Comparison of ENCODE assay signal across 8 mouse cellular contexts in genomic region chr1:39902704-39903151, GRCm38 (mm10). TPM values are rescaled to one million over a fixed set of nuclear protein-coding genes. Genes with fewer than 3 reads are reported as not detected.
DNase-seq lines count a peak whose midpoint lies in the region; TF ChIP-seq lines count a peak whose summit lies in the region.

No protein-coding gene starts in this region.

- peak; percentile 23 for DNase-seq in kidney, adult 2 months
- DNase-seq in kidney, postnatal 25 days, result no peak
- DNase-seq in Muller cell, postnatal 12 days (ENCODE audit: inconsistent ontology term), result peak; percentile 88
- peak; percentile 39 for DNase-seq in embryo, embryonic 9.5 days (ENCODE audit: extremely low spot score)
- peak; percentile 74 to 78 for DNase-seq in heart, adult 9 months (ENCODE audit: low spot score in 2 of 2)
- DNase-seq in layer of hippocampus, postnatal 36 days, result peak; percentile 59 to 63
- DNase-seq in testis, postnatal 10 days (ENCODE audit: low spot score), result peak; percentile 58

- WGBS in kidney, adult 2 months, result 40% methylated on average over 3 of the region's 3 CpGs
- WGBS in macrophage (ENCODE audit: missing documents), result 25% methylated on average over 3 of the region's 3 CpGs

- H3K4me3 ChIP-seq in kidney, adult 2 months (ENCODE audit: insufficient read depth, low read depth, low read length), result no peak overlapping the region
- peak overlapping the region; percentile 68 for H3K4me3 ChIP-seq in macrophage (ENCODE audit: inconsistent target)

- peaks cover 65% of the 10 kb centered on the region for H3K79me2 ChIP-seq in macrophage (ENCODE audit: inconsistent target)

- no peak for TF ChIP-seq POLR2A in kidney, adult 2 months (IDR thresholded peaks at IDR 0.05; ENCODE audit: low read depth, low read length)

- no peak for TF ChIP-seq CTCF in kidney, adult 2 months (conservative IDR thresholded peaks at IDR 0.05; ENCODE audit: insufficient read depth, insufficient read length, low read depth, low read length)

- no peaks in the 10 kb centered on the region for H3K4me1 ChIP-seq in kidney, adult 2 months (ENCODE audit: control insufficient read depth, insufficient read depth, low read length)

- H3K27ac ChIP-seq in kidney, adult 2 months (ENCODE audit: insufficient read depth, low read depth, low read length), result no peak overlapping the region; the same call in 1 of the 2 replicates
- H3K27ac ChIP-seq in macrophage, result peak overlapping the region; percentile 68

- H3K27me3 ChIP-seq in kidney, adult 2 months (replicated peaks; ENCODE audit: control insufficient read depth, insufficient read depth, low read length), result no peaks in the 10 kb centered on the region

- H3K36me3 ChIP-seq in kidney, adult 2 months (ENCODE audit: control insufficient read depth, insufficient read depth, low read length), result no peaks in the 10 kb centered on the region
- H3K36me3 ChIP-seq in macrophage (ENCODE audit: inconsistent target), result no peaks in the 10 kb centered on the region

RNA-seq across cellular contexts. Expression of gene Map4k4, which starts 2.0 kb away (rescaled TPM):
- 28.3 and 29.2 TPM in 2 replicates for polyA plus RNA-seq in kidney, adult 2 months (2012; rRNA removed)
- total RNA-seq in layer of hippocampus, postnatal 36 days (2021), result 100 to 1,000 TPM; 146 to 166 TPM
- total RNA-seq in macrophage (2018; cell fraction: chromatin; rRNA removed), result 1,000 to 10,000 TPM in 2 of 26 experiments, 100 to 1,000 TPM in 24; 232 to 1,873 (median 398) TPM
- total RNA-seq in macrophage (2018; cell fraction: cytosol; rRNA removed), result 100 to 1,000 TPM in 2 of 26 experiments, 10 to 100 TPM in 24; 34.4 to 158 (median 66.4) TPM
- 100 to 1,000 TPM in 23 of 26 experiments, 10 to 100 TPM in 3; 92.2 to 545 (median 174) TPM for total RNA-seq in macrophage (2018; cell fraction: nucleus; rRNA removed)
- 61.9 to 94.1 TPM (median 66.0 TPM) in 3 replicates for polyA plus RNA-seq in macrophage (2018)

Comparison
In these comparisons a context has a peak if more than half of its experiments do, and no peak if none do; other contexts are left out.
1. DNase-seq: peak in kidney, adult 2 months (single experiment), Muller cell, postnatal 12 days (single experiment), embryo, embryonic 9.5 days (single experiment), heart, adult 9 months (2 of 2), layer of hippocampus, postnatal 36 days (2 of 2) and testis, postnatal 10 days (single experiment); none in kidney, postnatal 25 days (0 of 2).